Mouse (Mus musculus): ENCODE data around the gene Wdr63. TPM values are rescaled to one million over a fixed set of nuclear protein-coding genes. Genes with fewer than 3 reads are reported as not detected.

Gene Wdr63
- polyA plus RNA-seq, 1 experiment, result not detected

DNA sequence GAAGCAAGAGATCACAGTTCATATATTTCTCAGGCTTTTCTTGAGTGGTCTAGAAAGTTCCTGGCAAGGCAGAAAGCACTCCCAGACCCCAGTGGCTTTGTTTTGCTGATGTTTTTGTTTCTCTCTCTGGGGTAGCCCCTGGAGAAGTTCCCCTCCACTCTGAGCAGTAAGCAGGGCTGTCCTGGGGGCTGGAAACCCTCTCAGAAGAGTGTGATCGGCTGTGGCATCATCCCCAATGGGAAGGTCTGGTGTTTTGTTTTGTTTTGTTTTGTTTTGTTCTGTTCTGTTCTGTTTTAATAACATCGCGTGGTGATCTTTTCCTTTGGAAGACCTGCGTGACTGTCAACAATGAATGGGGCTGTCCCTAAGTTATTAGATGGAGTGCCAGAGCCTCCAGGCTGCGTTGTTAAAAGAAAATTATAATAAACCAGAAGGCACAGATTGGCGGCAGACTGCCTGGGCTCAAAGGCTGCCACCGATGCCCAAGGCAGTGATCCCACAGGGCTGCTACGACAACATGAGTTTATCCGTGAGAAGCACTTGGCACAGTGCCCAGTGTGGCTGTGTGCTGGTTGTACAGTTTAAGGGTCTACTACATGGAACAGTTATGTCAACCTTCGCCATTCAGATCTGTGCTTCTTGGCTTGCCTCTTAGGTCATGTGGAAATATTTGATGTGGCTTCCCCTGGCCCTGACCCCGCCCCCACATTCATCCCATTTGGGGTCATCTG lies 56.5 kb downstream of the Wdr63 start:
- H3K27ac ChIP-seq (replicated peaks; ENCODE audit: low read depth, low read length), result no peak overlapping the region
- no peaks in the 10 kb centered on the region; the same call in 1 of the 2 replicates for H3K4me1 ChIP-seq (ENCODE audit: control insufficient read depth, insufficient read depth, insufficient read length, low read length)
- no peak overlapping the region for H3K4me3 ChIP-seq (ENCODE audit: insufficient read depth, low read depth, low read length)

GRCm38 (mm10) chr3:146049951-146050350 lies 58.0 kb downstream of the Wdr63 start:
- H3K4me1 ChIP-seq (ENCODE audit: control insufficient read depth, insufficient read depth, insufficient read length, low read length), result no peaks in the 10 kb centered on the region; the same call in 1 of the 2 replicates
- H3K4me3 ChIP-seq (ENCODE audit: insufficient read depth, low read depth, low read length), result no peak overlapping the region
- no peak overlapping the region for H3K27ac ChIP-seq (replicated peaks; ENCODE audit: low read depth, low read length)

DNA sequence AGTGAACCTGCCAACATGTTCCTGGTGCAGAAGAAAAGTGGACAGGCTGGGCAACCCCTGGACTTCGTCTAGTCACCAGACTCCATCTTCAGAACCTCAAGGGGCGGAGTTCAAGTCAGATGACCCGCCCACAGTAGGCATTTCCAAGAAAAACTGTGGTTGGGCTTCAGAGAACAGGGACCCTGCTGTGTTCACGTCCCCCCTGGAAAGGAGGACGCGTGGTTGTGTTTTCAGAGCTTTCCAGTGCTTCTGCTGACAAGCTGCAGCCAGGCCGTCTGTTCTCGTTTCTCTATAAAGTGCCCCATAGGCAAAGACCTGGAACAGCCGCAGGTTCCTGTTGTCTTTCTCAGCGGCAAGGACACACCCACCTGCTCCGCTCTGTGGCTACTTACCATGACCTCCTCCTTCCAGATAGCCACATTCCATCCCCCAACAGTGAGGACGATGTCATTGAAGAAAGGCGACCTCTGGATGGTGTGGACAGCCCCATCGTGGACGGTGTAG lies 60.2 kb downstream of the Wdr63 start:
- no peak overlapping the region for H3K27ac ChIP-seq (replicated peaks; ENCODE audit: low read depth, low read length)

GRCm38 (mm10) chr3:146046076-146046475 lies 61.9 kb downstream of the Wdr63 start:
- no peaks in the 10 kb centered on the region for H3K4me1 ChIP-seq (ENCODE audit: control insufficient read depth, insufficient read depth, insufficient read length, low read length)
- no peak overlapping the region for H3K27ac ChIP-seq (replicated peaks; ENCODE audit: low read depth, low read length)
- no peak overlapping the region for H3K4me3 ChIP-seq (ENCODE audit: insufficient read depth, low read depth, low read length)

More for the DNA sequence above, 60.2 kb downstream of the Wdr63 start:
- Histone ChIP-seq H3K4me3 (ENCODE audit: insufficient read depth, low read depth, low read length) (no peak overlapping the region), H3K4me1 (ENCODE audit: control insufficient read depth, insufficient read depth, insufficient read length, low read length) (no peaks in the 10 kb centered on the region; the same call in 1 of the 2 replicates)

DNA sequence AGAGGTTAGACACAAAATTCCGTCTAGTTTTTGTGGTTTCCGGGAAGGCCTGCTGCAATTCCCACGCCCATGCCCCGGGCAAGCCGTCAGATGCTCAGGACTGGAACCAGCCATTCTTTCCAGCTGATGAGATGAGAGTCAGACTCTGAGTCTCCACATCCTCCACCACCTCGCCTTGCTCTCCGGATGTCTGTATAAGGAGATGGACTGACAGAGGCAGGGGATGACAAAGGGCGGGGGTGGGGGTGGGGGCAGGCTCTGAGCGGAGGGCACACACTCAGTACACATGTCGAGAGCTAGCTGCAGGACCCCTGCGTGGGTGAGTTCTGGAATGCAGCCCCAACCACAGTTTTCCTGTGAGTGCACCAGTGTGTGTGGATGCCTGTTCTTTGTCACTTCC lies 63.0 kb downstream of the Wdr63 start:
- Histone ChIP-seq H3K27ac (replicated peaks; ENCODE audit: low read depth, low read length) (no peak overlapping the region), H3K4me1 (ENCODE audit: control insufficient read depth, insufficient read depth, insufficient read length, low read length) (no peaks in the 10 kb centered on the region), H3K4me3 (ENCODE audit: insufficient read depth, low read depth, low read length) (no peak overlapping the region)

- H3K4me1 ChIP-seq (ENCODE audit: control insufficient read depth, insufficient read depth, insufficient read length, low read length), result no peaks in the 10 kb centered on the region
Observed at GRCm38 (mm10) chr3:146041382-146041781, 66.5 kb downstream of the Wdr63 start.

DNA sequence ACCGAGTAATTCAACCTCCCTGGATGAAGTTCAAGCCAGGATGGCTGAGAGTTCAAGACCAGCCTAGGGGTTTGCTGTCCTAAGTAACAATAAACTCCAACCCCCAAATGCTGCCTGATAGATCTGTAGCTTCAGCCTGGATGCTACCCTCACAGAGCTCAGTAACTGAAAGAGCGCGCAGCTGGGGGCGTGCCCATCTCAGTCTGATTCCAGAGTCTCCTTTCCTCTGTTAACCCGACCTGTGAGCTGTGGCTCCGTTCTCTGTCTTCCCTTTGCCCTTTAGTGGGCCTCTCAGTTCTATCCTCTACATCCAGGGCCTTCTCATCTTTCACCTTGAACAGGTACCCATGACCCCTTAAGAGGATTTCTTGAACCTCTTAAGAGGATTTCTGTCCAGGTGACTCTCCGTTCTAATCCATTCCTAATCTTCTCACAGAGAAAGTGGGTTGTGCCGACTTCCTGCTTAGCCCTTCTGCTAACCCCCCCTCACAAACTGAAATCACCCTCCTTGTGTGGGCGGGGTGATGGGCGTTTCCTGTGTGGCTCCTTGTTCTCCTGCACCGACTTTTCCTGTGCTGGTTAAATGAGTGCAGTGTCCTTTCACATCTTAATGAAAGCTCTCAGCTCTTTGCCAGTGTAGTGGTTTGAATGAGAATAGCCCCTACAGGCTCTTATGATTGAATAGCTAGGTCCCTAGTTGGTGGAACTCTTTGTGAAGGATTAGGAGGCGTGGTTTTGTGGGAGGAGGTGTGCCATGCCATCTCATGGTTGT lies 68.6 kb downstream of the Wdr63 start:
- H3K4me3 ChIP-seq (ENCODE audit: insufficient read depth, low read depth, low read length), result no peak overlapping the region
- no peak overlapping the region for H3K27ac ChIP-seq (replicated peaks; ENCODE audit: low read depth, low read length)
- no peaks in the 10 kb centered on the region for H3K4me1 ChIP-seq (ENCODE audit: control insufficient read depth, insufficient read depth, insufficient read length, low read length)

More at GRCm38 (mm10) chr3:146041382-146041781, 66.5 kb downstream of the Wdr63 start:
- no peak overlapping the region for H3K4me3 ChIP-seq (ENCODE audit: insufficient read depth, low read depth, low read length)
- H3K27ac ChIP-seq (replicated peaks; ENCODE audit: low read depth, low read length), result no peak overlapping the region

- Histone ChIP-seq H3K4me1 (ENCODE audit: control insufficient read depth, insufficient read depth, insufficient read length, low read length) (no peaks in the 10 kb centered on the region), H3K4me3 (ENCODE audit: insufficient read depth, low read depth, low read length) (no peak overlapping the region), H3K27ac (replicated peaks; ENCODE audit: low read depth, low read length) (no peak overlapping the region)
Observed at GRCm38 (mm10) chr3:146037906-146038305, 70.0 kb downstream of the Wdr63 start.

GRCm38 (mm10) chr3:146032976-146033375 lies 75.0 kb downstream of the Wdr63 start:
- no peaks in the 10 kb centered on the region for H3K4me1 ChIP-seq (ENCODE audit: control insufficient read depth, insufficient read depth, insufficient read length, low read length)
- H3K27ac ChIP-seq (replicated peaks; ENCODE audit: low read depth, low read length), result no peak overlapping the region
- H3K4me3 ChIP-seq (ENCODE audit: insufficient read depth, low read depth, low read length), result no peak overlapping the region

DNA sequence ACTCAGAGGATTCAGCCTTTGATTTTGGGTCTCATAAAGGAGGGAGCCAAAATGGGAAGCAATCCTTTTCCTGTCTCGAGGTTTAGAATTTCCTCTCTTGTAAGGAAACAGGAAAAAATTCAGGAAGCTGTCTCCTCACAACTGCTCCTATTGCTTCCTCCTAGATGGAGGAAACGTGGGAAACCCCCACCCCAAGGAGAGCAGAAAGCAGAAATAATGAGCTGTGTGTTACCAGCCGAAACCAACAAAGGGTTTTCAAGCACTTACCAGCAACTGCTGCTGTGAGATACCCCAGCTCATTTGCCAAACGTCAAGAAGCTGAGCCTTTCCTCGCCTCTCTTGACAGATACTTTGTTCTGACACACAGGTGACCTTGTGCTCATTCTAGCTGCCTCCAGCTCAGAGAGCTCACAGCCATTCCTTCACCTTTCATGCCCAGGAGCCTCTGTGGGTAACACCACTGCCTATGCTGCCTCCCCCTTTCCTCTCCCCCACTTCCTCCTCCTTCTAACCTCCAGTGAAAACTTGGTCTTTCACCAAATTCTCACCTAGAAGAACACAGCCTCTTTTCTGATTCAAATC lies 77.6 kb downstream of the Wdr63 start:
- no peak overlapping the region for H3K4me3 ChIP-seq (ENCODE audit: insufficient read depth, low read depth, low read length)
- H3K4me1 ChIP-seq (ENCODE audit: control insufficient read depth, insufficient read depth, insufficient read length, low read length), result no peaks in the 10 kb centered on the region
- no peak overlapping the region for H3K27ac ChIP-seq (replicated peaks; ENCODE audit: low read depth, low read length)

DNA sequence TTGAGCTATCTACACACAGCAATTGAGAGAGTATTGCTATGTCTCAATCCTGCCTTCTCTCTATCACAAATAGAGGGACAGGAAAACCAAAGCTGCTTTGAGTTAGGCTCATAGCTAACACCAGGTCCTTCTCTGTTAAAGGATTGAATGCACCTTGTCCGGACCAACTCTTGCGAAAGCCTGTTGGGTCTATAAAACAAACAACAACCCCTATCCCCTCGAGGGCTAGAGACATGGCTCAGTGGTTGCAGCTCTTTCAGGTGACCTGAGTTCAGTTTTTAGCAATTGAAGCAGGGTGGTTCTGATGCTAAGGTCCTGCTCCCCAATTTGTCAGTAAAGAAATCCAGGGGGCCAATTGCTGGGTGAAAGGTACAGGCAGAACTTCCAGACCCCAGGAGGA lies 78.7 kb downstream of the Wdr63 start:
- H3K4me1 ChIP-seq (ENCODE audit: control insufficient read depth, insufficient read depth, insufficient read length, low read length), result no peaks in the 10 kb centered on the region

GRCm38 (mm10) chr3:146028406-146028805 lies 79.5 kb downstream of the Wdr63 start:
- H3K4me3 ChIP-seq (ENCODE audit: insufficient read depth, low read depth, low read length), result no peak overlapping the region
- no peaks in the 10 kb centered on the region for H3K4me1 ChIP-seq (ENCODE audit: control insufficient read depth, insufficient read depth, insufficient read length, low read length)
- H3K27ac ChIP-seq (replicated peaks; ENCODE audit: low read depth, low read length), result no peak overlapping the region

More for the DNA sequence above, 78.7 kb downstream of the Wdr63 start:
- H3K27ac ChIP-seq (replicated peaks; ENCODE audit: low read depth, low read length), result no peak overlapping the region
- no peak overlapping the region for H3K4me3 ChIP-seq (ENCODE audit: insufficient read depth, low read depth, low read length)

GRCm38 (mm10) chr3:146027116-146027515 lies 80.8 kb downstream of the Wdr63 start:
- Histone ChIP-seq H3K4me1 (ENCODE audit: control insufficient read depth, insufficient read depth, insufficient read length, low read length) (no peaks in the 10 kb centered on the region), H3K4me3 (ENCODE audit: insufficient read depth, low read depth, low read length) (no peak overlapping the region), H3K27ac (replicated peaks; ENCODE audit: low read depth, low read length) (no peak overlapping the region)

- Histone ChIP-seq H3K4me3 (ENCODE audit: insufficient read depth, low read depth, low read length) (no peak overlapping the region), H3K27ac (replicated peaks; ENCODE audit: low read depth, low read length) (no peak overlapping the region), H3K4me1 (ENCODE audit: control insufficient read depth, insufficient read depth, insufficient read length, low read length) (no peaks in the 10 kb centered on the region)
Observed at GRCm38 (mm10) chr3:146025499-146025898, 82.4 kb downstream of the Wdr63 start.

- H3K4me3 ChIP-seq (ENCODE audit: insufficient read depth, low read depth, low read length), result no peak overlapping the region
- no peak overlapping the region for H3K27ac ChIP-seq (replicated peaks; ENCODE audit: low read depth, low read length)
- H3K4me1 ChIP-seq (ENCODE audit: control insufficient read depth, insufficient read depth, insufficient read length, low read length), result no peaks in the 10 kb centered on the region
Observed at GRCm38 (mm10) chr3:146024746-146025145, 83.2 kb downstream of the Wdr63 start.

All from brown adipose tissue, adult 24 weeks (tissue).